Mouse (Mus musculus) intestine, embryonic 15.5 days (tissue): Measurements from ENCODE around the gene Sfxn2. TPM values are rescaled to one million over a fixed set of nuclear protein-coding genes. Genes with fewer than 3 reads are reported as not detected.

Experiments
- ATAC-seq: fragments of 200-750 bp; cut with Nextera tagmentation; 2 replicates; pipeline ENCODE4 v1.8.0; 2017; ENCODE audit warnings: moderate TSS enrichment, moderate library complexity
- H3K27ac ChIP-seq: fragments of 300-500 bp; sonication (generic); 2 replicates; pipeline ENCODE4 v1.5.1; 2015; ENCODE audit warnings: mild to moderate bottlenecking, inconsistent platforms
- H3K27me3 ChIP-seq: fragments of 300-500 bp; sonication (generic); replicated peaks from 2 replicates; pipeline ENCODE4 v1.6.1; 2015; ENCODE audit warnings: inconsistent platforms
- H3K36me3 ChIP-seq: fragments of 300-500 bp; sonication (generic); 2 replicates; pipeline ENCODE4 v1.6.1; 2015; ENCODE audit warnings: inconsistent platforms
- H3K4me1 ChIP-seq: fragments of 300-500 bp; sonication (generic); replicated peaks from 2 replicates; pipeline ENCODE4 v1.6.1; 2015; ENCODE audit warnings: inconsistent platforms
- H3K4me2 ChIP-seq: fragments of 300-500 bp; sonication (generic); replicated peaks from 2 replicates; pipeline ENCODE4 v1.6.1; 2015; ENCODE audit warnings: mild to moderate bottlenecking, inconsistent platforms
- H3K4me3 ChIP-seq: fragments of 300-500 bp; sonication (generic); replicated peaks from 2 replicates; pipeline ENCODE4 v1.5.1; 2015; ENCODE audit warnings: inconsistent platforms
- H3K9ac ChIP-seq: fragments of 300-500 bp; sonication (generic); 2 replicates; pipeline ENCODE4 v1.6.1; 2015; ENCODE audit warnings: inconsistent platforms
- H3K9me3 ChIP-seq: fragments of 300-500 bp; sonication (generic); 2 replicates; pipeline ENCODE4 v1.6.1; 2016; ENCODE audit warnings: inconsistent platforms
- WGBS: fragments of 180-500 bp; shearing (Covaris S2); methylation state at CpG from one replicate; pipeline ENCODE4 v1.1.7; 2015; 5-methylcytosine and 5-hydroxymethylcytosine counted together
- polyA plus RNA-seq: library from polyadenylated mRNA; unstranded; fragments of >200 nt; fragmentation: Nextera tagmentation; extraction: Ambion mirVana; gene quantifications from 2 replicates; pipeline ENCODE4 v1.2.1, GENCODE M21; 2015

Sfxn2 gene
- polyA plus RNA-seq, 1 experiment from 2014 or later, result 18.2 TPM

- no peak for ATAC-seq
- peaks cover 33% of the 10 kb centered on the region for H3K4me1 ChIP-seq
- H3K9ac ChIP-seq, result no peak overlapping the region
- no peaks in the 10 kb centered on the region for H3K27me3 ChIP-seq
- H3K9me3 ChIP-seq, result no peaks in the 10 kb centered on the region
- WGBS, result 54% methylated on average over 11 of the region's 11 CpGs
- no peak overlapping the region for H3K27ac ChIP-seq
- H3K4me2 ChIP-seq, result no peak overlapping the region
- H3K4me3 ChIP-seq, result no peak overlapping the region
- no peaks in the 10 kb centered on the region for H3K36me3 ChIP-seq
Measured at GRCm38 (mm10) chr19:46616378-46616777, 43.2 kb downstream of the Sfxn2 start.

GRCm38 (mm10) chr19:46617361-46617760 lies 44.2 kb downstream of the Sfxn2 start:
- Histone ChIP-seq H3K27me3 (no peaks in the 10 kb centered on the region), H3K9me3 (no peaks in the 10 kb centered on the region), H3K27ac (no peak overlapping the region), H3K4me2 (no peak overlapping the region), H3K4me3 (no peak overlapping the region), H3K9ac (no peak overlapping the region), H3K4me1 (peaks cover 42% of the 10 kb centered on the region), H3K36me3 (no peaks in the 10 kb centered on the region)
- no peak for ATAC-seq
- 70% methylated on average over 8 of the region's 8 CpGs for WGBS

DNA sequence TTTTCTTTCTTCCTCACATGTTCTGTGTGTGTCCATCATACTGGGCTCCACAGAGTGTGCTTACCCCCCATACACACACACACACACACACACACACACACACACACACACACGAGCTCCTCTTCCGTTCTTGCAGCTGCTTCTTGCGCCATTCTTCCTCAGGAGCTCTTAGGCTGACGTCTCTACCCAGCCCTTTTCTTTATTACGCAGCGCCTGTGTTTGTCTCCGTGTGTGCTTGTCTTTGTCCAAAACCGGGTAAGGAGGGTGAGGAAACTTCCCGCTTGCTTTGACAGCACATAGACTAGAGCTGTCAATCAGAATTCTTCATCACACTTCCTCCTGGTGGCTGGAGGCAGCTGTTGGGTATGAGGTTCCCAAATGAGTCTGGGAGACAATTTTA lies 45.2 kb downstream of the Sfxn2 start:
- no peak overlapping the region; the same call in 1 of the 2 replicates for H3K27ac ChIP-seq
- H3K4me1 ChIP-seq, result peaks cover 50% of the 10 kb centered on the region
- H3K36me3 ChIP-seq, result no peaks in the 10 kb centered on the region
- no peak overlapping the region for H3K4me3 ChIP-seq
- no peaks in the 10 kb centered on the region for H3K27me3 ChIP-seq
- no peak overlapping the region for H3K9ac ChIP-seq
- H3K4me2 ChIP-seq, result no peak overlapping the region
- H3K9me3 ChIP-seq, result no peaks in the 10 kb centered on the region
- 54% methylated on average over 9 of the region's 9 CpGs for WGBS
- no peak for ATAC-seq

DNA sequence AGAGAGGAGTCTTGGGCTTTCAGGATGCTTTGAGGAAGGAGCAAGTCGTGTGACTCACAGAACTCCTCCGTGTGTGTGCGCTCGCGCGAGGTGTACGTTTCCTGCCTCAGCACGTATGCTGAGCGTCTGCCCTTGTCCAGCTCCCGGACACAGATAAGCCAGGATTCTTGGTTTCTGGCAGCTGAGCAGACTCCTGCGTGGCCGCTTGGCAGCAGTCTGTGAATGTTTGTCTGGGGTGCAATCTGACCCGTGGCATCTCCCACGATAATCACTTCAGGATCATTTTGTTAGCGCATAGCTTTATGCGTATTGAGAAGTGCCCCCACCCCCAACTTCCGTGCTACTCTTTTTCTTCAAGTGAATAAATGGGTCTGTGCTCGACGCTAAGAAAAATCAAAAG lies 45.8 kb downstream of the Sfxn2 start:
- H3K4me2 ChIP-seq, result no peak overlapping the region
- H3K9me3 ChIP-seq, result no peaks in the 10 kb centered on the region
- H3K4me3 ChIP-seq, result no peak overlapping the region
- no peak overlapping the region for H3K9ac ChIP-seq
- H3K4me1 ChIP-seq, result peaks cover 56% of the 10 kb centered on the region
- H3K27me3 ChIP-seq, result no peaks in the 10 kb centered on the region
- ATAC-seq, result no peak
- H3K36me3 ChIP-seq, result no peaks in the 10 kb centered on the region
- WGBS, result 55% methylated on average over 19 of the region's 19 CpGs
- no peak overlapping the region for H3K27ac ChIP-seq

- no peak overlapping the region for H3K9ac ChIP-seq
- no peak for ATAC-seq
- H3K36me3 ChIP-seq, result no peaks in the 10 kb centered on the region
- H3K9me3 ChIP-seq, result no peaks in the 10 kb centered on the region
- H3K4me3 ChIP-seq, result no peak overlapping the region
- peaks cover 61% of the 10 kb centered on the region for H3K4me1 ChIP-seq
- 89% methylated on average over 6 of the region's 6 CpGs for WGBS
- no peaks in the 10 kb centered on the region for H3K27me3 ChIP-seq
- H3K27ac ChIP-seq, result no peak overlapping the region
- no peak overlapping the region for H3K4me2 ChIP-seq
Measured at GRCm38 (mm10) chr19:46619518-46619917, 46.4 kb downstream of the Sfxn2 start.

DNA sequence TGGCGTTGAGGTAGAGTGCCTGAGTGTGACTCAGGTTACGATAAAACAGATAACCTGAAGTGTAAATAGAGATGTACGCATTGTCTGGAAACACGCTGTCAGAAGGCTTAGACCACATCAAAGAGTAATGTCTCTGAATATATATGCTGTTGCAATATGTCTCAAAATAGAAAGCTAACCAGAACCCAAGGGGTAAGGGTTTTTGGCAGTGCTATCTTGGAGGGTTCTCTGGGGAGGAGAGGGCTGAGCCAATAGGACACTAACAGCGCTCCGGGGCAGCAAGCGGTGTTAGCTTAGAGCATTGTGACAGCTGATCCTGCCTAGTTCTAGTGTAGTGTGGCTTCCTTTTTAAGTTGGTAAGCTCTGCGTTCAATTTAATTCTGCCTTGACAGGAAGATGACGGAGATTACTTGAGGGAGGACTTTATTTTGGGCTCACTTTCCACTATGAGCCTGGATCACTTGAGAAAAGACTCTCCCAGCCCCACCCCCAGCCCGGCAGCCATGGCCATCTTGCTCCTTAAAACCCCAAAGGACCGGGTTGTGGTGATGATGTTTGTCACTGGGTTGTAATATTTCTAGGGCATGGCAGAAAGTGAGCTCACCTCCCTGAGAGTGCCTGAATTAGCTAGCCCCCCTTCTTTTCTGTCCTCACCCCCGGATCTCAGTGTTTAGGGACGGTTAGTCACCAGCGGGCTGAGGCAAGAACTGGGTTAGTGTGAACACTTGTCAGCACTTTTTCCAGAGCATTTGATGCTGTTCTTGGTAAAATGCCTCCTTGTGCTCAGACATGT lies 47.0 kb downstream of the Sfxn2 start:
- Histone ChIP-seq H3K27ac (no peak overlapping the region), H3K9me3 (no peaks in the 10 kb centered on the region), H3K4me1 (peaks cover 68% of the 10 kb centered on the region), H3K4me2 (no peak overlapping the region), H3K9ac (no peak overlapping the region), H3K4me3 (no peak overlapping the region), H3K27me3 (no peaks in the 10 kb centered on the region), H3K36me3 (no peaks in the 10 kb centered on the region)
- no peak for ATAC-seq
- WGBS, result 62% methylated on average over 14 of the region's 14 CpGs

DNA sequence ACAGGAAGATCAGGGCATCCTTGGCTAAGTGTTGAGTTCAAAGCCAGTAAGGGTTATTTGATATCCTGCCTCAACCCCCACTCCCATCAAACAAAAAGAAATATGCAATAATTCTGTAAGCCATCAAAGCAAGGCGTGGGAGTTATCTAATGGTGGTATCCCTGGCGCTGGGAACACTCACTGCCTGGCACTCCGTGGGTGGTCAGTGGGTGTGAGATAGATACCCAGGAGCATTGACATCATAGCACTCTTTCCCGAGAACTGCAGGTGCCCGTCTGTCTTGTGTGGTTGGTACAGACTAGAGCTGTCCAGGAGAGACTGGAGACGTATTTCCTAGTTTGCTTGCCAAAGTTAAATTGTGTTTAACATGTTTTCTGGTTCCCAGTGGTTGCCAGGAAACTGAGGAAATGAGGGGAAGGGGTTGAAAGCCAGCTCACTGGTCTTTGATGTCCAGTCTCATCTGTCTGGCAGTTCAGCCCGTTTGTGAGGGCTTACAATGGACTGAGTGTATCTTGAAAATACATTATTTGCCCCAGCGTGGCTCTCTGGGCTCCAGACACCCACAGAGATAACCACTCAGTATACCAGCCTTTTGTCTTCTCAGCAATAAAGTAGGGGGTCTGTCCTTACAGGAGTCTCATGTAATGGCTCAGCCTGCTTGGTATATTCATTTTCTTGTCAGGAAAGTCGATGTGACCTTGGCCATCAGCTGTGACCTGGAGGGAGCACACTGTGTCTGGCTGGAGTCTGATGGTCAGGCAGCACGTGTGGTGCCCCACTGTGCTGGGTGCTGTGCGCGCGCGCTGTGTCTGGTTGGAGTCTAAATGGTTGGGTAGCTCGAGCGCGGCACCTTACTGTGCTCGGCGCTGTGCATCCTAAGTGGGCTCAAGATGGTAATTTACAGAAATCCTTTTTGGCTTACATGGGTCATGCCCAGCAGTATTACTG lies 48.3 kb downstream of the Sfxn2 start:
- no peaks in the 10 kb centered on the region for H3K27me3 ChIP-seq
- 70% methylated on average over 19 of the region's 19 CpGs for WGBS
- H3K9me3 ChIP-seq, result no peaks in the 10 kb centered on the region
- H3K4me2 ChIP-seq, result no peak overlapping the region
- no peak overlapping the region for H3K9ac ChIP-seq
- no peak for ATAC-seq
- peaks cover 65% of the 10 kb centered on the region for H3K4me1 ChIP-seq
- no peak overlapping the region for H3K4me3 ChIP-seq
- 0 out of 2 replicates have a peak overlapping the region, but pooled peaks have one; percentile 84 for H3K27ac ChIP-seq
- H3K36me3 ChIP-seq, result no peaks in the 10 kb centered on the region

- Histone ChIP-seq H3K27me3 (no peaks in the 10 kb centered on the region), H3K36me3 (no peaks in the 10 kb centered on the region), H3K4me3 (peak overlapping the region; percentile 37), H3K27ac (peak overlapping the region; percentile 84), H3K4me2 (peak overlapping the region; percentile 60), H3K9me3 (no peaks in the 10 kb centered on the region), H3K4me1 (peaks cover 65% of the 10 kb centered on the region), H3K9ac (peak overlapping the region; percentile 28)
- WGBS, result 26% methylated on average over 12 of the region's 12 CpGs
- no peak for ATAC-seq
Measured at GRCm38 (mm10) chr19:46622659-46623193, 49.6 kb downstream of the Sfxn2 start.

DNA sequence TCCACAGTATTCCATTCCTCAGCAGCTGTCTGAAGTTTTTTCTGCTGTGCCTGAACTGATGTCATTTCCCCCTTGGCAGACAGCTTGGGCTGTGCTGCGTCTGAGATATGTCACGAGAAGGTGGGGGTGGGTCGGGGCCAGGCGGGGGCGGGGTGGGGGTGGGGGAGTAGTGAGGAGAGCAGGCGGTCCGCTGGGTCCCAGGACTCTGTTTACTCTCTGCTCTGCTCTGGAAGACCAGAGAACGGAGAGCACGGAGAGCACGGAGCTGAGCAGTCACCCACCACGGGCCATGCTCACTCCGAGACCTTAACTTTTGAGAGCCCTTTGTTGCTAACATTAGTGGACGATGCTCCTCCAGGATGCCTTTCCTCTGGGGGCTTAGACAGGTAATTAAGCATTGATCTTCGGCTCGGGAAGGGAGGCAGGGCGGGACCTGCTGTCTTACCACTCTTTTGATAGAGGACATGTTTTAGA lies 50.1 kb downstream of the Sfxn2 start:
- H3K9ac ChIP-seq, result peak overlapping the region; percentile 29
- peak; percentile 80 for ATAC-seq
- peak overlapping the region; percentile 84 for H3K27ac ChIP-seq
- 3% methylated on average over 16 of the region's 16 CpGs for WGBS
- H3K9me3 ChIP-seq, result no peaks in the 10 kb centered on the region
- peak overlapping the region; percentile 60 for H3K4me2 ChIP-seq
- H3K4me3 ChIP-seq, result peak overlapping the region; percentile 37
- no peaks in the 10 kb centered on the region for H3K36me3 ChIP-seq
- H3K4me1 ChIP-seq, result peaks cover 60% of the 10 kb centered on the region
- no peaks in the 10 kb centered on the region for H3K27me3 ChIP-seq

GRCm38 (mm10) chr19:46623790-46624772 lies 50.9 kb downstream of the Sfxn2 start:
- Histone ChIP-seq H3K4me1 (peaks cover 57% of the 10 kb centered on the region), H3K4me2 (peak overlapping the region; percentile 60), H3K9ac (peak overlapping the region; percentile 46), H3K27me3 (no peaks in the 10 kb centered on the region), H3K36me3 (no peaks in the 10 kb centered on the region), H3K27ac (peak overlapping the region; percentile 84), H3K4me3 (peak overlapping the region; percentile 37), H3K9me3 (no peaks in the 10 kb centered on the region)
- WGBS, result 29% methylated on average over 19 of the region's 19 CpGs
- ATAC-seq, result peak; percentile 39

DNA sequence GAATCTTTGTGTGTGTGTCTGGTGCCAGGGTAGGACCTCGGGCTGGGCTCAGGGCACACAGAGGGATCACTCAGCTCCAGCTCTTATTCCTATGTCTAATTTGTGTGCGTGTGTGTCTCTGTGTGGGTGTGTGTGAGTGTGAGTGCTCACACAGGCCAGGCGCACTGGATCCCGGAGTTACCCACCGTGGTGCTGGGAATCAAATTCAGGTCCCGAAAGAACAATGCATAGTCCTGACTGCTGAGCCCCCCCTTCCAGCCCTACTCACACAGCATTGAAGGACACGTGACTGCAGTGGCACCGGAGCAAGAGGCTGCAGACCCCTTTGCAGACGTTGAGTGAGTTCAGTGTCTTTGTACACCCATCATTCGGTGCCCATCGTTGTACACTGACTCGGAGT lies 51.9 kb downstream of the Sfxn2 start:
- Histone ChIP-seq H3K9me3 (no peaks in the 10 kb centered on the region), H3K27me3 (no peaks in the 10 kb centered on the region), H3K36me3 (no peaks in the 10 kb centered on the region), H3K4me3 (no peak overlapping the region), H3K4me2 (peak overlapping the region; percentile 60), H3K27ac (no peak overlapping the region), H3K9ac (no peak overlapping the region), H3K4me1 (peaks cover 50% of the 10 kb centered on the region)
- WGBS, result 93% methylated on average over 12 of the region's 12 CpGs
- no peak for ATAC-seq
